16 mouse cellular contexts compared by ENCODE assay signal in the genomic region with DNA sequence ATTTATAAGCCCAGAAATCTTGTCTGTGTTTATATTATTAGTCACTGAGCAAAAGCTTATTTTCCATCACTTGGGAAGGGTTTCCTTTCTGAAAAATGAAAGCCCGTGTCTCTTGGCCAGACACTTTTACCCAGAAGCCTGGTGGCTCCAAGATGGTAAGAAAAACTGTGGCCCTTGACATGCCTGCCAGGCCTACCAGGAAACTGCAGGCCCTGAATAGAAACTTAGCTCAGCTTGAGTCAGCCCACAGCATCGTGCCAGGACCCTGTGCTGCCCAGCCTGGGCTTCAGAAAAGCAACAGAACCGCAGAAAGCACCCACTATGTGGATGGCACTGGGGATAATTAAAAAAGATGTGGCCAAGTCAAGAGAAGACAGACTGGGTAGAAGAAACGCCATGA. TPM values are rescaled to one million over a fixed set of nuclear protein-coding genes. Genes with fewer than 3 reads are reported as not detected.
DNase-seq lines count a peak whose midpoint lies in the region; ATAC-seq and TF ChIP-seq lines count a peak whose summit lies in the region.
"Had no signal": no experiment of that assay in that cellular context is flagged by ENCODE, and none has a peak within 500 bp of the region (broad histone marks: within the 10 kb centered on the region; RNA-seq: fewer than 3 reads in every experiment).

No protein-coding gene starts in this region.

- H3K79me2 ChIP-seq in C2C12 (ENCODE audit: control insufficient read depth, insufficient read depth): peaks cover 27% of the 10 kb centered on the region

- H3K4me1 ChIP-seq in heart, embryonic 12.5 days (replicated peaks): peaks cover 70% of the 10 kb centered on the region

- no peaks in the 10 kb centered on the region for H3K79me3 ChIP-seq in C2C12 (ENCODE audit: low read depth)

- H3K36me3 ChIP-seq in heart, embryonic 12.5 days: peaks cover 19% of the 10 kb centered on the region
- H3K36me3 ChIP-seq in C2C12 (ENCODE audit: control insufficient read depth, insufficient read depth): no peaks in the 10 kb centered on the region
- H3K36me3 ChIP-seq: intestine, embryonic 15.5 days; liver, embryonic 13.5 days; lung, embryonic 15.5 days had no signal

- H3K27me3 ChIP-seq in heart, embryonic 12.5 days (replicated peaks): no peaks in the 10 kb centered on the region
- H3K27me3 ChIP-seq in C2C12 (ENCODE audit: control insufficient read depth, insufficient read depth, insufficient read length): no peaks in the 10 kb centered on the region
- H3K27me3 ChIP-seq: intestine, embryonic 15.5 days; liver, embryonic 13.5 days; lung, embryonic 15.5 days had no signal

- no peak overlapping the region for H3ac ChIP-seq in C2C12 (ENCODE audit: control insufficient read depth, insufficient read length, low read depth)

- no peak overlapping the region for H3K4me3 ChIP-seq in heart, embryonic 12.5 days
- H3K4me3 ChIP-seq in C2C12 (ENCODE audit: insufficient read depth, poor library complexity, severe bottlenecking): no peak overlapping the region
- H3K4me3 ChIP-seq: intestine, embryonic 15.5 days; liver, embryonic 13.5 days; lung, embryonic 15.5 days had no signal

- ATAC-seq in heart, embryonic 12.5 days (ENCODE audit: insufficient number of reproducible peaks, low FRiP score): no peak
- ATAC-seq: intestine, embryonic 15.5 days had no signal

- 73% methylated on average over 4 of the region's 4 CpGs for WGBS in heart, embryonic 12.5 days

- 0 out of 2 replicates have a peak overlapping the region, but pooled peaks have one; percentile 26 for H3K9ac ChIP-seq in heart, embryonic 12.5 days
- H3K9ac ChIP-seq: hindbrain, embryonic 14.5 days; intestine, embryonic 15.5 days; liver, embryonic 13.5 days; lung, embryonic 15.5 days had no signal

- no peak overlapping the region for H3K4me2 ChIP-seq in heart, embryonic 12.5 days
- H3K4me2 ChIP-seq: hindbrain, embryonic 14.5 days; intestine, embryonic 15.5 days; liver, embryonic 13.5 days; lung, embryonic 15.5 days had no signal

- TF ChIP-seq CTCF in C2C12 (IDR thresholded peaks at IDR 0.05; ENCODE audit: control insufficient read depth, insufficient read depth, insufficient read length): no peak

- H3K9me3 ChIP-seq in heart, embryonic 12.5 days (replicated peaks): no peaks in the 10 kb centered on the region
- H3K9me3 ChIP-seq: intestine, embryonic 15.5 days; liver, embryonic 13.5 days; lung, embryonic 15.5 days had no signal

- H3K27ac ChIP-seq in heart, embryonic 12.5 days (ENCODE audit: poor library complexity, severe bottlenecking): no peak overlapping the region
- H3K27ac ChIP-seq: hindbrain, embryonic 14.5 days; intestine, embryonic 15.5 days; kidney, postnatal 0 days; liver, embryonic 13.5 days; lung, embryonic 15.5 days had no signal

- DNase-seq in heart, adult 8-10 months (ENCODE audit: low spot score): no peak
- DNase-seq in 3134 (ENCODE audit: extremely low read depth, insufficient read length, low spot score): peak; percentile 33
- peak; percentile 44 for DNase-seq in gastrocnemius, postnatal 25 days
- no peak for DNase-seq in urinary bladder, postnatal 4 days (ENCODE audit: low spot score in 2 of 2)
- no peak for DNase-seq in right cerebral cortex, postnatal 25 days
- DNase-seq: adrenal gland, adult 8-10 months; cerebellum, adult 11-12 months; liver, embryonic 13.5 days; midbrain, embryonic 14.5 days; spleen, adult 18-20 months had no signal

TF ChIP-seq in C2C12, 6 proteins besides CTCF, POLR2A, EP300 and RAD21:
- peak; percentile 25 for TF ChIP-seq MAX (IDR thresholded peaks at IDR 0.05)
- no peak for TF ChIP-seq MYOG (IDR thresholded peaks at IDR 0.05; ENCODE audit: control insufficient read depth, extremely low read depth, insufficient read length)
- TF ChIP-seq CEBPB (IDR thresholded peaks at IDR 0.05; ENCODE audit: low read depth): no peak
- no peak for TF ChIP-seq USF1 (IDR thresholded peaks at IDR 0.05; ENCODE audit: low read depth)
- no peak for TF ChIP-seq MYOD1 (IDR thresholded peaks at IDR 0.05; ENCODE audit: control insufficient read depth, insufficient read length, low read depth)
- no peak for TF ChIP-seq FOSL1 (IDR thresholded peaks at IDR 0.05; ENCODE audit: insufficient read depth, low read length, poor library complexity, severe bottlenecking)

RNA-seq across cellular contexts. Expression of a gene that starts 43.1 kb away (rescaled TPM):
- 3.2 and 3.7 TPM in 2 replicates for polyA plus RNA-seq in heart, embryonic 12.5 days (2016; fragmentation: Nextera tagmentation; extraction: Ambion mirVana)
- 10 to 100 TPM; 23.9 to 43.8 (median 34.0) TPM for total RNA-seq in heart, adult 8-10 months (2022)
- 15.2 TPM for polyA plus RNA-seq in C2C12 (2012; fragmentation: generic; extraction: Trizol)
- total RNA-seq in gastrocnemius, postnatal 25 days (2021): 10 to 100 TPM; 12.6 to 19.4 TPM

Comparison
In these comparisons a context has a peak if more than half of its experiments do, and no peak if none do; other contexts are left out.
1. DNase-seq: peak in 3134 (single experiment) and gastrocnemius, postnatal 25 days (single experiment); none in heart, adult 8-10 months (single experiment), urinary bladder, postnatal 4 days (0 of 2) and right cerebral cortex, postnatal 25 days (single experiment).